Comparison of ENCODE assay signal across 8 mouse cellular contexts in genomic region chr14:115040091-115040571, GRCm38 (mm10). TPM values are rescaled to one million over a fixed set of nuclear protein-coding genes. Genes with fewer than 3 reads are reported as not detected.
A peak's percentile ranks its signal among the peaks of the same experiment; 100 is the strongest.
DNase-seq lines count a peak whose midpoint lies in the region; ATAC-seq and TF ChIP-seq lines count a peak whose summit lies in the region.

No protein-coding gene starts in this region.

- peak; percentile 40 for DNase-seq in kidney, adult 9 months
- DNase-seq in kidney, adult 8-10 months = no peak
- DNase-seq in lung, postnatal 36 days = peak; percentile 31
- peak; percentile 76 for DNase-seq in yolk sac, embryonic 10.5 days (ENCODE audit: low spot score)
- DNase-seq in adrenal gland, postnatal 36 days = no peak

- peak overlapping the region; percentile 100 for H3K9ac ChIP-seq in ES-Bruce4 (ENCODE audit: low read depth, poor library complexity, severe bottlenecking)
- peak overlapping the region; percentile 97 for H3K9ac ChIP-seq in hindbrain, embryonic 13.5 days

- H3K9me3 ChIP-seq in ES-Bruce4 (replicated peaks; ENCODE audit: control insufficient read depth, insufficient read depth, low read length, poor library complexity, severe bottlenecking) = no peaks in the 10 kb centered on the region
- no peaks in the 10 kb centered on the region for H3K9me3 ChIP-seq in hindbrain, embryonic 13.5 days

- 2% methylated on average over 23 of the region's 30 CpGs for WGBS in hindbrain, embryonic 13.5 days

- peak overlapping the region; percentile 57 for H3K4me3 ChIP-seq in ES-Bruce4 (ENCODE audit: low read depth, low read length)
- H3K4me3 ChIP-seq in cortical plate, adult 2 months (ENCODE audit: insufficient read depth, low read length) = peak overlapping the region; percentile 52
- peak overlapping the region; percentile 90 for H3K4me3 ChIP-seq in hindbrain, embryonic 13.5 days

- TF ChIP-seq CTCF in ES-Bruce4 (IDR thresholded peaks at IDR 0.05; ENCODE audit: low read depth, low read length) = no peak
- no peak for TF ChIP-seq CTCF in cortical plate, adult 2 months (IDR thresholded peaks at IDR 0.05; ENCODE audit: extremely low read depth, insufficient read depth, low read length)

- ATAC-seq in hindbrain, embryonic 13.5 days (ENCODE audit: low FRiP score) = peak; percentile 21

- H3K36me3 ChIP-seq in ES-Bruce4 (ENCODE audit: control insufficient read depth, insufficient read depth, low read length, poor library complexity, severe bottlenecking) = peaks cover 25% of the 10 kb centered on the region
- H3K36me3 ChIP-seq in hindbrain, embryonic 13.5 days = peaks cover 14% of the 10 kb centered on the region

- TF ChIP-seq POLR2A in ES-Bruce4 (IDR thresholded peaks at IDR 0.05; ENCODE audit: insufficient read depth, low read length) = no peak
- TF ChIP-seq POLR2A in cortical plate, adult 2 months (IDR thresholded peaks at IDR 0.05; ENCODE audit: extremely low read depth, insufficient read depth, low read length) = no peak

- H3K27me3 ChIP-seq in ES-Bruce4 (ENCODE audit: control insufficient read depth, insufficient read depth, low read length, poor library complexity, severe bottlenecking) = peaks cover 1% of the 10 kb centered on the region
- peaks cover 6% of the 10 kb centered on the region for H3K27me3 ChIP-seq in hindbrain, embryonic 13.5 days

- no peak overlapping the region for H3K27ac ChIP-seq in ES-Bruce4 (ENCODE audit: insufficient read depth, low read length)
- peak overlapping the region; percentile 81 for H3K27ac ChIP-seq in cortical plate, adult 2 months (ENCODE audit: insufficient read depth, low read length)
- H3K27ac ChIP-seq in hindbrain, embryonic 13.5 days = peak overlapping the region; percentile 95

- TF ChIP-seq EP300 in ES-Bruce4 (IDR thresholded peaks at IDR 0.05; ENCODE audit: insufficient read depth, low read depth, low read length) = no peak

- no peaks in the 10 kb centered on the region for H3K4me1 ChIP-seq in ES-Bruce4 (ENCODE audit: control insufficient read depth, insufficient read depth, low read length)
- H3K4me1 ChIP-seq in cortical plate, adult 2 months (ENCODE audit: control insufficient read depth, insufficient read depth, low read length) = no peaks in the 10 kb centered on the region
- H3K4me1 ChIP-seq in hindbrain, embryonic 13.5 days (replicated peaks) = peaks cover 26% of the 10 kb centered on the region

- peak overlapping the region; percentile 87 for H3K4me2 ChIP-seq in hindbrain, embryonic 13.5 days

RNA-seq across cellular contexts. Expression of gene Gpc5, which starts 51.9 kb away (rescaled TPM):
- polyA plus RNA-seq in ES-Bruce4 (2011; ENCODE audit: insufficient read depth, insufficient read length, low read depth, missing spikeins) = not detected in 2 replicates
- polyA plus RNA-seq in cortical plate, adult 2 months (2012; rRNA removed) = 48.8 and 49.6 TPM in 2 replicates
- polyA plus RNA-seq in hindbrain, embryonic 13.5 days (2015; fragmentation: Nextera tagmentation; extraction: Ambion mirVana) = 3.9 and 4.8 TPM in 2 replicates
- total RNA-seq in adrenal gland, postnatal 36 days (2021) = 1 to 10 TPM in 1 of 2 experiments, not detected in 1; 3.4 TPM

Comparison
In these comparisons a context has a peak if more than half of its experiments do, and no peak if none do; other contexts are left out.
1. DNase-seq: peak in kidney, adult 9 months (single experiment), lung, postnatal 36 days (single experiment) and yolk sac, embryonic 10.5 days (single experiment); none in kidney, adult 8-10 months (0 of 2) and adrenal gland, postnatal 36 days (0 of 2).
2. Peak in every context shown above with its lines, with median percentiles within 50 percentile points of each other: H3K4me3 ChIP-seq.